Mouse (Mus musculus): ENCODE measurements around the gene E330009J07Rik. TPM values are rescaled to one million over a fixed set of nuclear protein-coding genes. Genes with fewer than 3 reads are reported as not detected.

The E330009J07Rik gene
- polyA plus RNA-seq, 1 experiment from 2014 or later: 8.6 TPM

DNA sequence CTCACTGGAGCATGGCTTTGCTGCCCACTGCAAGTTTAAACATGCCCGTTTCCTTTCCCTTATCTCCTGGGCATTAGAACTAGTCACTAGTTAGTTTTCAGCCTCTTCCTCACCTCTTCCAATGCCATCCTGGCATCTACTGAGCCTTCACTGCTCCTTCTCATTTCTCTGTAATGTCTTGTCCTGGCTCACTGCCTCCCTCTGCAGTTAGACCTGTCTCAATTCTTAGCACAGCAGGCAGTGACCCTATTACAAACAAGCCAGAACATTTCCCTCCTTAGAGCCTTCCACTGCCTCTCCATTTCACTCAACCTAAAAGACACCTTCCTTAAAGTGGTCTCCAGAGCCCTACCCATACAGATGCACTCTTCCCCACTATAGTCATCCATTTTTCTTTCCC lies 45.0 kb downstream of the E330009J07Rik start:
- Histone ChIP-seq H3K36me3 (peaks cover 32% of the 10 kb centered on the region), H3K4me1 (no peaks in the 10 kb centered on the region), H3K4me2 (no peak overlapping the region), H3K4me3 (no peak overlapping the region), H3K9ac (no peak overlapping the region), H3K9me3 (no peaks in the 10 kb centered on the region), H3K27me3 (no peaks in the 10 kb centered on the region), H3K27ac (no peak overlapping the region)
- ATAC-seq (ENCODE audit: insufficient number of reproducible peaks, low FRiP score, low TSS enrichment, low read depth): no peak
- 72% methylated on average over 1 of the region's 1 CpGs for WGBS

DNA sequence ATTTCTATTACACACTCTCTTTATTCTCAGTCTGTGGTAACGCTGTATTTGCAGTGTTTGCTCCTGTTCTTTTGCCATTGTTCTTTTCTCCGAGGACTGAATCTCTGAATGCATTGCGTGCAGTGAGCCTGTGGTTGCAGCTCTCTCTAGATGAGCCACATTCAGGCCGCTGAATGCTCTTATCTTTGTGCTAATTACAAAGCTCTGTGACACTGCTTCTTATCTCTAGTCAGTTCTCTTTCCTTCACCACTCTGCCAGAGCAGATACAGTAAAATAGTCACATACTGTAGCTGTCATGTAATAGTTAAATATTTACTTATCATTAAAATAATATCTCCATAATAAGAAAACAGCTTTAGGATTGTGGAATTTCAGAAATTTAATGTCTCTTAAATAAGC lies 47.3 kb downstream of the E330009J07Rik start:
- no peak overlapping the region for H3K27ac ChIP-seq
- 87% methylated on average over 4 of the region's 4 CpGs for WGBS
- no peaks in the 10 kb centered on the region for H3K4me1 ChIP-seq
- H3K9ac ChIP-seq: no peak overlapping the region
- no peak overlapping the region for H3K4me2 ChIP-seq
- no peaks in the 10 kb centered on the region for H3K9me3 ChIP-seq
- no peaks in the 10 kb centered on the region for H3K27me3 ChIP-seq
- peaks cover 32% of the 10 kb centered on the region for H3K36me3 ChIP-seq
- no peak overlapping the region for H3K4me3 ChIP-seq
- ATAC-seq (ENCODE audit: insufficient number of reproducible peaks, low FRiP score, low TSS enrichment, low read depth): no peak

DNA sequence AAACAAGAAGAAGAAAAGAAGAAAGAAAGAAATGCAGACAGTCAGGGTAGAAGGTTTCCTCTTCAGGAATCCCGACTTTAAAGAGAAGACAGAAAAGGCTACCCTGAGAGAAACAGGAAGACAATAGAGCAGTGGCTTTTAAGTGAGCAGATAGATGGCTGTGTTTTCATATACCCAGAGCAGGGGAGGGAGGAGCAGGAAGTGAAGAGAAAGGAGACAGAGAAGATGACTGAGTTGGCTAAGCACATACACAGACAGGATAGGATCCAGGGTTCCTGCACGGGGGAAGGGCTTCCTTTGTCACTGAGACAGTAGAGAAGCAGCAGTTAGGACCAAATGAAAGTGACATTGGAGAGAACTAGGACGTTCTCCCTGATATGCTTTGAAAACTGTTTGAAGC lies 50.3 kb downstream of the E330009J07Rik start:
- Histone ChIP-seq H3K9me3 (no peaks in the 10 kb centered on the region), H3K4me2 (no peak overlapping the region), H3K27ac (no peak overlapping the region), H3K4me1 (no peaks in the 10 kb centered on the region), H3K9ac (no peak overlapping the region), H3K4me3 (no peak overlapping the region), H3K27me3 (no peaks in the 10 kb centered on the region), H3K36me3 (peaks cover 23% of the 10 kb centered on the region; the same call in 1 of the 2 replicates)
- ATAC-seq (ENCODE audit: insufficient number of reproducible peaks, low FRiP score, low TSS enrichment, low read depth): no peak
- 74% methylated on average over 3 of the region's 3 CpGs for WGBS

DNA sequence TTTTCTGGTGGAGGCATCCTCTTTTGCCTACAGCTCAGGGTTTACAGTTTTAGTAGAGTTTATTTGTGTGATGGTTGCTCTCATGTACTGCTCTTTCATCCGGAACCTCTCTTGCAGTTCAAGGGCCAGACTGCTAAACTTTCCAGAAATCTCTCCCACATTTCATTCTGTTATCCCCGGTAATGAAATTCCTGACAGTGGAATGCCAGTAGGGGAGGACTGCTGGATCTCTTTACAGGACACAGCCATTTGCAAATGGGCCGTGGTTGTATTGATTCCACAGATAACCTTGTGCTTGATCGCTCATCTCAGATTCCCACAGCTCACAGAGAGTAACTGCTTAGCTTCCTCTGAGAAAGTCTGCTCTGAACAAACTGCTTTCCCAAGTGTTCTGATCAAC lies 54.0 kb downstream of the E330009J07Rik start:
- H3K9me3 ChIP-seq: no peaks in the 10 kb centered on the region
- no peak for ATAC-seq (ENCODE audit: insufficient number of reproducible peaks, low FRiP score, low TSS enrichment, low read depth)

DNA sequence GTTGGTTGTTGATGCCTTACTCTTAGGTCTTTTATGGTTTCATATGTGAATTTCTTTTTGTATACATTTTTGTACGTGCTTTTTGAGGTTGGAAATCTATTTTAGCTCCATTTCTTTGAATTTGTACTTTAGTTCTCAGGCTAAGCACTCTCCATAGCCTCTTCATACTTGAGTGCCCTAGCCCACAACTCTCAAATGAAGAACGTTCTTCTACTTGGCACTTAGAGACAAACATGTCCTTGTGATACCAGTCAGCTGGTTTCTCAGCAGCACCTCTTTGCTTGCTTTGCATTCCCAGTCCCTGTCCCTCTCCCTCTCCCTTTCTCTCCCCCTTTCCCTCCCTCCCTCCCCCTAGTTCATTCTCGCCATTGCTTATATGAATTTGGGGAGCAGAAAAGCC lies 55.8 kb downstream of the E330009J07Rik start:
- no peak for ATAC-seq (ENCODE audit: insufficient number of reproducible peaks, low FRiP score, low TSS enrichment, low read depth)
- Histone ChIP-seq H3K4me2 (no peak overlapping the region), H3K27me3 (no peaks in the 10 kb centered on the region), H3K9ac (no peak overlapping the region), H3K9me3 (no peaks in the 10 kb centered on the region), H3K27ac (no peak overlapping the region), H3K4me1 (no peaks in the 10 kb centered on the region), H3K36me3 (peaks cover 14% of the 10 kb centered on the region; the same call in 1 of the 2 replicates), H3K4me3 (no peak overlapping the region)
- WGBS: 84% methylated on average over 3 of the region's 3 CpGs

More for the DNA sequence above, 54.0 kb downstream of the E330009J07Rik start:
- Histone ChIP-seq H3K27me3 (no peaks in the 10 kb centered on the region), H3K36me3 (peaks cover 16% of the 10 kb centered on the region; the same call in 1 of the 2 replicates), H3K27ac (no peak overlapping the region), H3K4me2 (no peak overlapping the region), H3K4me3 (no peak overlapping the region), H3K4me1 (no peaks in the 10 kb centered on the region), H3K9ac (no peak overlapping the region)
- 66% methylated on average over 4 of the region's 4 CpGs for WGBS

DNA sequence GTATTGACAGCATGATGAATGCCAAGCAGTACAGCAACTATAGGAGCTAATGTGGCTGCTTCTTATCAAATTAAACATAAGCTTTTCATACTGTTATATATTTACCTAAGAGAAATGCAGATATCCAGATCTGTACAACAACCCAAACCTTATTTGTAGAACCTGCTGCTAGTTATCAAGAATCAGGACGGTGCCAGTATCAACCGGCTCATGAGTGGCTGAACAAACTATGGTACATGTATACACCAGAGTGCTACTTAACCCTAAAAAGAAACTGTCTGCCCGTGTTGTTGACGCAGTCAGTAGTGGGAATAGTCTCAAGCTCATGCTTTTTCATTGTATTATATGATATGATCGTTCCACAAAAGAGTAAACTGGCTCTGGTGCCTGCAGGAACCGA lies 64.9 kb downstream of the E330009J07Rik start:
- H3K4me2 ChIP-seq: no peak overlapping the region
- peaks cover 17% of the 10 kb centered on the region; the same call in 1 of the 2 replicates for H3K36me3 ChIP-seq
- no peaks in the 10 kb centered on the region for H3K4me1 ChIP-seq
- no peak for ATAC-seq (ENCODE audit: insufficient number of reproducible peaks, low FRiP score, low TSS enrichment, low read depth)
- no peak overlapping the region for H3K4me3 ChIP-seq
- H3K27me3 ChIP-seq: no peaks in the 10 kb centered on the region
- H3K9me3 ChIP-seq: no peaks in the 10 kb centered on the region
- no peak overlapping the region for H3K9ac ChIP-seq
- 94% methylated on average over 6 of the region's 6 CpGs for WGBS
- no peak overlapping the region for H3K27ac ChIP-seq

DNA sequence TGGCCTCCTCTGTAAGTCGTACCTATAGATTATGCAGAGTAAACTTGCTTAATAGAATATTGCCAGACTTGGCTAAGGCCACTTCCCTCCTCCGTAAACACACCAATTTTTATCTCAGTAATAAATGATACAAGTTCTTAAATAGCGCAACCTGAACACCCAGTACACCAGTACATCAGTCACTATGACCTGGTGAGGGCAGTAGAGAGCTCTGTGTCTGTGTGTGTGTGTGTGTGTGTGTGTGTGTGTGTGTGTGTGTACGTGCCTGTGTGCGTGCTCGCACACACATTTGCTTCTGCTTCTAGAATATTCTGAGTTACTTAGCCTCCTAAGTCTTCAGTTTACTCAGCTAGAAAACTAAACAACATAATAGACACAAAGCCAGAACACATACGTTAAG lies 82.6 kb downstream of the E330009J07Rik start:
- no peak overlapping the region for H3K9ac ChIP-seq
- H3K4me2 ChIP-seq: no peak overlapping the region
- H3K27ac ChIP-seq: no peak overlapping the region
- WGBS: 89% methylated on average over 7 of the region's 7 CpGs
- no peaks in the 10 kb centered on the region for H3K4me1 ChIP-seq
- no peaks in the 10 kb centered on the region for H3K27me3 ChIP-seq
- peaks cover 24% of the 10 kb centered on the region for H3K36me3 ChIP-seq
- no peaks in the 10 kb centered on the region for H3K9me3 ChIP-seq
- no peak overlapping the region for H3K4me3 ChIP-seq
- ATAC-seq (ENCODE audit: insufficient number of reproducible peaks, low FRiP score, low TSS enrichment, low read depth): no peak

Other genes starting within 250 kb of the E330009J07Rik start
- 41.9 and 42.4 TPM in 2 replicates for gene Agk, start 111.0 kb downstream of the E330009J07Rik start, polyA plus RNA-seq (2015; fragmentation: Nextera tagmentation; extraction: Ambion mirVana)
- not detected in 2 replicates for gene Wee2, start 3.0 kb upstream of the E330009J07Rik start, polyA plus RNA-seq (2015; fragmentation: Nextera tagmentation; extraction: Ambion mirVana)
- gene Ssbp1, start 35.2 kb upstream of the E330009J07Rik start, polyA plus RNA-seq (2015; fragmentation: Nextera tagmentation; extraction: Ambion mirVana): 130 and 131 TPM in 2 replicates
- not detected in 2 replicates for gene Tas2r137, start 55.1 kb upstream of the E330009J07Rik start, polyA plus RNA-seq (2015; fragmentation: Nextera tagmentation; extraction: Ambion mirVana)
- not detected in 2 replicates for gene Tas2r108, start 57.4 kb upstream of the E330009J07Rik start, polyA plus RNA-seq (2015; fragmentation: Nextera tagmentation; extraction: Ambion mirVana)
- not detected in 2 replicates for gene Prss37, start 83.4 kb upstream of the E330009J07Rik start, polyA plus RNA-seq (2015; fragmentation: Nextera tagmentation; extraction: Ambion mirVana)
- gene Olfr461, start 118.9 kb upstream of the E330009J07Rik start, polyA plus RNA-seq (2015; fragmentation: Nextera tagmentation; extraction: Ambion mirVana): 0.05 TPM in 1 of 2 replicates, not detected in the other
- gene Olfr460, start 133.4 kb upstream of the E330009J07Rik start, polyA plus RNA-seq (2015; fragmentation: Nextera tagmentation; extraction: Ambion mirVana): not detected in 2 replicates
- 1.8 and 2.1 TPM in 2 replicates for gene Clec5a, start 149.7 kb upstream of the E330009J07Rik start, polyA plus RNA-seq (2015; fragmentation: Nextera tagmentation; extraction: Ambion mirVana)
- gene Tas2r138, start 177.2 kb upstream of the E330009J07Rik start, polyA plus RNA-seq (2015; fragmentation: Nextera tagmentation; extraction: Ambion mirVana): not detected in 2 replicates
- gene Mgam, start 192.7 kb upstream of the E330009J07Rik start, polyA plus RNA-seq (2015; fragmentation: Nextera tagmentation; extraction: Ambion mirVana): 0.09 TPM in 1 of 2 replicates, not detected in the other

Data from limb, embryonic 15.5 days (tissue).